Mouse (Mus musculus) cortical plate, adult 2 months (tissue): ENCODE results near the gene Pold3.

Experiments
- CTCF ChIP-seq: fragments of 200-500 bp; IDR thresholded peaks from 2 replicates; pipeline ENCODE4 v1.5.1; 2011; ENCODE audit warnings: mild to moderate bottlenecking, control low read depth, low read length; ENCODE audit not compliant: insufficient read depth; ENCODE audit errors: extremely low read depth
- POLR2A ChIP-seq: fragments of 200-500 bp; IDR thresholded peaks from 2 replicates; pipeline ENCODE4 v1.6.1; 2011; ENCODE audit warnings: mild to moderate bottlenecking, low read length, control low read depth; ENCODE audit not compliant: insufficient read depth; ENCODE audit errors: extremely low read depth

- TF ChIP-seq POLR2A = no peak
- no peak for TF ChIP-seq CTCF
Measured at GRCm38 (mm10) chr7:100036050-100036449, 85.3 kb downstream of the Pold3 start.
